Mouse (Mus musculus): ENCODE data around the gene Evx1.
"Not testable (repeated sequence)": the region's sequence is repeated elsewhere in the genome, so short reads cannot be mapped to it uniquely, and the experiment has no call there.

Gene Evx1

GRCm38 (mm10) chr6:52322721-52323215, 9.5 kb downstream of the Evx1 start:
- no peak for DNase-seq

DNA sequence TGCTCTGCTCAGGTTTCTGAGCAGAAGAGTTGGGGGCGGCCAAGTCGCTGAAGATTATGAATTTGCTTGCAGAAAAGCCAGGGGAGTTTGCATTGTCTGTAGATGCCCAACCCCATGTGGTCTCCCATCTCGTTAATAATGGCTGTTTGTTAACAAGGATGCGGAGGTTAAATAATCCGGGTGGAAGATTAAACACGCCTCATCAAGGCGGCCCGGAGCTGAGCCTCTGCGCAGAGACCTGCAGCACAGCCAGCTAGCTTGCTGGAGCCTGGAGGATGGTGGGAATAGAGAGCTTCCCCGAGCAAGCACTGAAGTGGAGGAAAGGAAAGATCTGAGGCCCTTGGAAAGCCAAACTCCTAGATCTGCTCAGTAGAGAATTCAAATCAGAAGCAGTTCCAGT, 10.0 kb downstream of the Evx1 start:
- no peak for DNase-seq

DNA sequence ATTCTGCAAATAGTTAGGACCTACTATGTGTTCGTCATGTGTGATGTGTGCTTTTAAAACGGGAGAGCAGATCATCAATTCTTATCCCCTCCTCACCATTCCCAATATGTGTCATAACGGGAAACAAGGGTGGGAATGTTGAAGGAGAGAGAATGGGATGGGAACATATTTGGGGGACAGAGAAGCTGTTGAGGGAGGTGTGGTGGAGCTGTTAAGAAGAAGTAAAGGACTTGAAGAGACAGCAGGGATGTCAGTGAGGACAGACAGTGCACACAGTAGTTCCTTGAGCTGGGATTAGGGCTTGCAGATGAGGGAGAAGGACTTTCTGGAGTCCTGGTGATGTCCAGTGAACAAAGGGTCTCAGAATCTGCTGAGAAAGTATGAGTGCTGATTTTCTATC, 10.8 kb downstream of the Evx1 start:
- DNase-seq, result no peak

- not testable (repeated sequence) for DNase-seq
Observed at GRCm38 (mm10) chr6:52346816-52347215, 33.5 kb downstream of the Evx1 start.

DNA sequence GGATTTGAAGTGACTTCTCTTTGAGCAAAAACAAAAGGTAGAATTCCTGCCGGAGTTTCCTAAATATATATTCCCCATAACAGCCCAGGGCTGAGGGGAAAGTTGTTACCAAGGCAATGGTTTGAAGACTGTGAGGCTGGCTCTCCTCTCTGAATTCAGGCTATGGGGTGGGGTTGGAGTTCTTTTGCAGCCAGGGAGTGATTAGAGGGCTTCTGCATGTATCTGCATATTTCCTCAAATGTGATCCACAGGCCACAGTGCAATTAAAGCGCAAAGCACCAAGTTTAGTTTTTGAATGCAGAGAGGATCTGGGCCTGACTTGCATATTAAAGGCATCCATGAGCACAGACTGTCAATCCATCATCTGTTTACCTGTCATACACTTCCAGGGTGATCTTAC, 52.7 kb downstream of the Evx1 start:
- no peak for DNase-seq

DNA sequence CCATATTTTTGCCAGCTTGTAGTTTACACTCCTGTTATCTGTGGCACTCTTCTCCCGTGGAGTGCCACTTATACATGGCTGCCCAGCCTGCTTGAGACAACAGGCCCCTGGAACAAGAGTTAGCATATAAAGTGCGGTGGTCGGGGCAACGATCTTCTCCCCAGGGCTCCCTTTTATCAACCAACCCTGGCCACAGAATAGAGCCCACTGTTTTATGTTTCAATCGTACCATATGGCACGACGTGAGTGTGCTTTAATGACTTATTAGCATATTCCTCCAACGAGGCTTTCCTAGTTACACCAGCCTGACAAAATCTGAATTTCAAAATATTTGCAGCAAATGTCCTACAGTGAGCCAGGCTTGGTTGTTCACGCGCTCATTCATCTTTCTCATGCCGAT, 53.2 kb downstream of the Evx1 start:
- DNase-seq, result no peak

DNA sequence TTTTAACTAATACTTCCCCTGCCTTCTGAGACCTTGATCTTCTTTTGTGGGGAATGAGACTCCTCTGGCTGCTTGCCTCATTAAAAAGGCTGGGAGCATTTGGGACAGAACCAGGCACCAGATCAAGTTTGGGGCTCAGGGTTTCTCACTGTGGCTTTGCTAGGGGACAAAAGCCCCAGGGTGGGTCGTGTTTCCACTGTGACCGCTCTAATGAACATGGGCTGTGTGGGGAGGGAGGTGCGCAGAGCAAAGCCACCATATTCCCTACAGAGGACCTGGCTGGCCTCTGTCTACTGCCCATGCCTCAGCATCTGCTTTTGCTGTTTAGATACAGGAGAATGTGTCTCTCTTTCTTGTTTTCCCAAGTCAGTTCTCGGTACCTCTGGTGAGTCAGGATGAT, 53.8 kb downstream of the Evx1 start:
- DNase-seq, result no peak

Measured in thymus, adult 18-20 months (tissue).